ENCODE assay signal across 16 mouse cellular contexts in genomic region chrX:49002892-49003291, GRCm38 (mm10).
"Had no signal": no experiment of that assay in that cellular context is flagged by ENCODE, and none has a peak within 500 bp of the region (broad histone marks: within the 10 kb centered on the region; RNA-seq: fewer than 3 reads in every experiment).

No protein-coding gene starts in this region.

- H3K27ac ChIP-seq: neural tube, embryonic 13.5 days; neural tube, embryonic 15.5 days; stomach, embryonic 15.5 days; stomach, postnatal 0 days had no signal

- H3K4me1 ChIP-seq: neural tube, embryonic 13.5 days; neural tube, embryonic 15.5 days; stomach, embryonic 15.5 days had no signal

- H3K9ac ChIP-seq: neural tube, embryonic 13.5 days; neural tube, embryonic 15.5 days; stomach, embryonic 15.5 days had no signal

- DNase-seq: retina, postnatal 1 day; right cerebral cortex, adult 18-20 months; right cerebral cortex, postnatal 14 days; right cerebral cortex, postnatal 25 days; right cerebral cortex, postnatal 4 days; spleen, adult 18-20 months; thymus, adult 18-20 months; thymus, adult 2 months; thymus, postnatal 14 days; thymus, postnatal 25 days; thymus, postnatal 36 days; thymus, postnatal 4 days had no signal

- H3K9me3 ChIP-seq: neural tube, embryonic 13.5 days; neural tube, embryonic 15.5 days; stomach, embryonic 15.5 days had no signal

- H3K36me3 ChIP-seq: neural tube, embryonic 13.5 days; neural tube, embryonic 15.5 days; stomach, embryonic 15.5 days had no signal

- H3K4me3 ChIP-seq: neural tube, embryonic 13.5 days; neural tube, embryonic 15.5 days; stomach, embryonic 15.5 days had no signal

- H3K27me3 ChIP-seq: neural tube, embryonic 13.5 days; neural tube, embryonic 15.5 days; stomach, embryonic 15.5 days had no signal
